Mouse (Mus musculus) liver, adult 10 weeks (tissue): ENCODE results near the gene Prlr. TPM values are rescaled to one million over a fixed set of nuclear protein-coding genes. Genes with fewer than 3 reads are reported as not detected.

Source experiments
- polyA plus RNA-seq: library from polyadenylated mRNA; stranded (reverse); fragments of 350-450 nt; fragmentation: Illumina TruSeq; extraction: RNeasy Lipid Tissue Mini Kit (QIAGEN cat#74804); gene quantifications from one replicate; pipeline ENCODE4 v1.2.3, GENCODE M21; 2014; ENCODE audit warnings: low read depth, low replicate concordance

Prlr gene
- 556 TPM for polyA plus RNA-seq

GRCm38 (mm10) chr15:10177083-10177482 is at the start of gene Prlr:
Gene Prlr (plus strand): TSS chr15:10177238.

GRCm38 (mm10) chr15:10325080-10325479 is 148.0 kb downstream of the Prlr start, which contains the start of gene Gm21973:
Gene Gm21973 (plus strand): TSS chr15:10325380.

GRCm38 (mm10) chr15:10358039-10358948 is 181.3 kb downstream of the Prlr start, which contains the start of gene Agxt2:
Gene Agxt2 (plus strand): TSS chr15:10358532.

Other genes with a start within 250 kb of the Prlr start
- not detected for gene Gm21973, start 148.1 kb downstream of the Prlr start, polyA plus RNA-seq
- gene Agxt2, start 181.3 kb downstream of the Prlr start, polyA plus RNA-seq: 261 TPM